Mouse (Mus musculus) bone marrow macrophage, adult 2 months (primary cell): ENCODE data around the gene Myo15b.

Experiments used
- CTCF ChIP-seq: IDR thresholded peaks from 2 replicates; pipeline ENCODE4 v1.5.1; 2012; ENCODE audit warnings: low read depth, mild to moderate bottlenecking, low read length, moderate library complexity
- POLR2A ChIP-seq: IDR thresholded peaks from 2 replicates; pipeline ENCODE4 v1.6.1; 2012; ENCODE audit warnings: mild to moderate bottlenecking, low read depth, low read length, borderline replicate concordance

DNA sequence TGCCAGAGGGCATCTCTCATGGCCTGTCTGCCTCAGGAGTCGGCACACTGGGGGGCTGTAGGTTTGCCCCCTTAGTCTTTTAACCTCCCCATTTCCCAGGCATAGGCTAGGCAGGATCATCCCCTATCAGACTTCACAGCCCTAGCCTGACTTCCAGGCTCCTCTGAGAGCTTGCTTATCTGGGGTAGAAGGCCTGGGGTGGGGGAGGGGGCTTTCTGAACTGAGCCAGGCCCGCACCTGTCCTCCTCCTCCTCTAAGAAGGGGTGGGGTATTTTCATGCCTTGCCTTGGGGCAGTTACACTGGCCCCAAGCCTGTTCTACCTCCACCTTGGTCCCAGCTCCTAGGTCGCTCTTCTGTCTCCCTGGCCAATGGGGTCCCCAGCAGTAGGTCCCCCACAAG lies 26.7 kb upstream of the Myo15b start:
- TF ChIP-seq CTCF (no peak), POLR2A (no peak)
